Mouse (Mus musculus) midbrain, postnatal 0 days (tissue): ENCODE results near the gene Cox7a2. TPM values are rescaled to one million over a fixed set of nuclear protein-coding genes. Genes with fewer than 3 reads are reported as not detected.

Experiments
- ATAC-seq: fragments of 200-750 bp; cut with Nextera tagmentation; 2 replicates; pipeline ENCODE4 v1.8.0; 2017; ENCODE audit warnings: moderate number of reproducible peaks, mild to moderate bottlenecking, moderate TSS enrichment, moderate library complexity; ENCODE audit not compliant: low FRiP score
- DNase-seq: peaks from one replicate; pipeline ENCODE4 v3.0.0-alpha.2; 2015; ENCODE audit warnings: low spot score
- H3K27ac ChIP-seq: fragments of 300-500 bp; sonication (generic); 2 replicates; pipeline ENCODE4 v1.5.1; 2014; ENCODE audit warnings: low read depth, mild to moderate bottlenecking, low read length, mixed read lengths
- H3K27me3 ChIP-seq: fragments of 300-500 bp; sonication (generic); 2 replicates; pipeline ENCODE4 v1.6.1; 2014; ENCODE audit warnings: low read length, control low read depth, mixed read lengths; ENCODE audit not compliant: insufficient read depth
- H3K36me3 ChIP-seq: fragments of 300-500 bp; sonication (generic); 2 replicates; pipeline ENCODE4 v1.6.1; 2014; ENCODE audit warnings: low read length, control low read depth, mixed read lengths; ENCODE audit not compliant: insufficient read depth
- H3K4me1 ChIP-seq: fragments of 300-500 bp; sonication (generic); 2 replicates; pipeline ENCODE4 v1.6.1; 2014; ENCODE audit warnings: mild to moderate bottlenecking, control low read depth, antibody characterized with exemption, low read length, mixed read lengths; ENCODE audit not compliant: insufficient read depth
- H3K4me2 ChIP-seq: fragments of 300-500 bp; sonication (generic); 2 replicates; pipeline ENCODE4 v1.6.1; 2014; ENCODE audit warnings: low read depth, mild to moderate bottlenecking, low read length, mixed read lengths; ENCODE audit not compliant: poor library complexity, severe bottlenecking
- H3K4me3 ChIP-seq: fragments of 300-500 bp; sonication (generic); 2 replicates; pipeline ENCODE4 v1.5.1; 2014; ENCODE audit warnings: low read depth, mild to moderate bottlenecking, low read length, moderate library complexity
- H3K9ac ChIP-seq: fragments of 300-500 bp; sonication (generic); replicated peaks from 2 replicates; pipeline ENCODE4 v1.6.1; 2014; ENCODE audit warnings: mild to moderate bottlenecking, low read length, moderate library complexity, mixed read lengths; ENCODE audit not compliant: poor library complexity, severe bottlenecking
- H3K9me3 ChIP-seq: fragments of 300-500 bp; sonication (generic); 2 replicates; pipeline ENCODE4 v1.6.1; 2016; ENCODE audit warnings: low read length, control low read depth
- CTCF ChIP-seq: IDR thresholded peaks from 2 replicates; pipeline ENCODE4 v1.5.1; 2016; ENCODE audit warnings: antibody characterized with exemption, mild to moderate bottlenecking
- WGBS: fragments of 180-500 bp; shearing (Covaris S2); extraction: QIAGEN DNeasy Blood & Tissue Kit; methylation state at CpG from one replicate; pipeline ENCODE4 v1.1.7; 2014; 5-methylcytosine and 5-hydroxymethylcytosine counted together
- polyA plus RNA-seq: library from polyadenylated mRNA; unstranded; fragments of >200 nt; fragmentation: Nextera tagmentation; extraction: Ambion mirVana; gene quantifications from 2 replicates; pipeline ENCODE4 v1.2.1, GENCODE M21; 2015
- total RNA-seq: library from RNA; depleted of rRNA; stranded (reverse); fragments of >200 nt; gene quantifications from 2 replicates; pipeline ENCODE4 v1.2.3, GENCODE M21; 2014

Cox7a2 gene
- total and polyA plus RNA-seq, 2 experiments from 2014 or later = 294 to 1,023 TPM

DNA sequence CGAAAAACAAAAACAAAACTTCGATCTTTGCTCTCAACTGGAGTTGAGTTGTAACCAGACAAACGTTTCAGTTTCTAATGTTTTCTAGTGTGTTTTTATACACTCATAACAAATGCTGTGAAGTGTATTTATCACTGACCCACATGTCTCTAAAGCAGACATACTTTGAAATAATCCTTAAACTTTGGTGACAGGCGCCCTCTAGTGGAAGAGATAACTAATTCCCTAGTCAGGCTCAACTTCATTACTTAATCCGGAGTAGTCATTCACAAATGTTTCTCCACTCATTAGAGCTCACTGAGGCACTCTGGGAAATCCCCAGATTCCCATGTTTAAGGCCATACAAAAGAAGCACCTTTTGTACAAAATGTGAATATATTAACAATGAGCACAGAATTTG, 36.6 kb downstream of the Cox7a2 start:
- H3K4me1 ChIP-seq = peaks cover 4% of the 10 kb centered on the region; the same call in 1 of the 2 replicates
- no peak overlapping the region for H3K9ac ChIP-seq
- no peak overlapping the region for H3K4me3 ChIP-seq
- no peaks in the 10 kb centered on the region for H3K36me3 ChIP-seq
- DNase-seq = peak; percentile 82
- H3K27ac ChIP-seq = no peak overlapping the region
- H3K9me3 ChIP-seq = no peaks in the 10 kb centered on the region
- peaks cover 29% of the 10 kb centered on the region for H3K27me3 ChIP-seq
- no peak overlapping the region for H3K4me2 ChIP-seq
- peak; percentile 85 for TF ChIP-seq CTCF
- 33% methylated on average over 5 of the region's 5 CpGs for WGBS
- ATAC-seq = no peak

DNA sequence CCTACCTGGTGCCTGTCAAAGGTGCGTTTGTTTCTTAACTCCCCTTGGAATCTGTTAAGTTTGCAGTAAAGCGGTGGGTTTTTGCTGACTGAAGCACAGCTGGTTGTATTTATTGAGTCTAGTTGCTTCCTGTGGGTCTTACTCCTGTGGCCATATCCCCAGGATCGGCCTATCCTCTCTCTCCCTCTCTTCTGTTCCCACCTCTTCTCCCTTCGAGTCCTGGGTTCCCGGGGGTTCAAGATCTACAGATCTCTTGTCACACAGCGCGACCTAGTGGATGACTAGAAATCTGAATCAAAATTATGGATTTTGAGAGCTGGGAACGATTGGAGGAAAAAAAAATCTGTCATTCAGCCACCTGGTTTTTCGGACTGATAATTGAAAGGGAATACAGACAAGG, 38.6 kb downstream of the Cox7a2 start:
- Histone ChIP-seq H3K4me3 (no peak overlapping the region), H3K4me2 (peak overlapping the region; percentile 41), H3K27me3 (peaks cover 35% of the 10 kb centered on the region), H3K27ac (no peak overlapping the region), H3K9ac (no peak overlapping the region), H3K36me3 (no peaks in the 10 kb centered on the region), H3K9me3 (no peaks in the 10 kb centered on the region), H3K4me1 (peaks cover 4% of the 10 kb centered on the region; the same call in 1 of the 2 replicates)
- peak; percentile 87 for DNase-seq
- WGBS = 8% methylated on average over 9 of the region's 9 CpGs
- no peak for ATAC-seq
- peak; percentile 87 for TF ChIP-seq CTCF

DNA sequence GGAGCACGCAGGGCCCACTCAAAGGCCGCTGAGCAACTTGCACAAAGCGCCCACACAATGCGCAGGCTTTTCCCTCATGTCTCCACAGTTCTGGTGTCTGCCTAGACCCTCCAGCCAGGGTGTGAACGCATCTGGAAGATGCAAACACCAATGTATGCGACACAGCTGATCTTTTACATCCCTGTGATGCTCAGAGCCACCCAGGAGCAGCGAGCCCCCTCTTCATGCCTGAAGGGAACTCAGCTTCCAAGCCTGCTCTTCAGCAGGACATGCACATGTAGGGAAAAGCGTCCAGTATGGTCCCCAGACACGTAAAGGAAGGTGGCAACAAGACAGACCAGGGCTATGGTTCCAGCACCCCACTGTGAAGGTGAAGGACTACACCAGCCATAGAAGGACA, 39.5 kb downstream of the Cox7a2 start:
- DNase-seq = no peak
- H3K4me2 ChIP-seq = no peak overlapping the region

DNA sequence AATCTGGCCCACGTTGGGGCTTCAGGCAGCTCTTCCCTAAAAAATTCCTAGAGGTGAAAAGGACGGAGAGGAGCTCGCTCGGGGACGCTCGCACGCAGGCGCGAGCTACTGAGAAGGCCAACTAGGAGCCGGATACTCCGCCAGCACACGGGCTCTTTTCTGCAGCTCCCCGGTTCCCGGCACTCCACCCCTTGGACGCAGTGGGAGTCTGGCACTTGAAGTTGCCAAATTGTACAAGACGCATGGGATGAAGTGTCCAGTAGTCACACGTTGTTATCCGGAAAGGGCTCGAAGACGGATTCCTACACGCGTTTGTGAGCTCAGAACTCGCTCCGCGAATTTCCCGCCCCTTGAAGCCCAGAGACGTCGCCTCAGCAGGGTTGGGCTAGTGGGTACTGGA, 40.2 kb downstream of the Cox7a2 start:
- no peak overlapping the region; the same call in none of the 2 replicates for H3K9ac ChIP-seq
- no peak for ATAC-seq
- under 1% methylated on average over 28 of the region's 28 CpGs for WGBS
- H3K36me3 ChIP-seq = no peaks in the 10 kb centered on the region
- H3K27ac ChIP-seq = no peak overlapping the region
- peak overlapping the region; percentile 93 for H3K4me2 ChIP-seq
- H3K4me3 ChIP-seq = peak overlapping the region; percentile 48
- peaks cover 35% of the 10 kb centered on the region for H3K27me3 ChIP-seq
- no peak for DNase-seq
- no peaks in the 10 kb centered on the region for H3K9me3 ChIP-seq
- peaks cover 4% of the 10 kb centered on the region; the same call in 1 of the 2 replicates for H3K4me1 ChIP-seq
- TF ChIP-seq CTCF = no peak

More for the DNA sequence above, 39.5 kb downstream of the Cox7a2 start:
- Histone ChIP-seq H3K9me3 (no peaks in the 10 kb centered on the region), H3K27me3 (peaks cover 35% of the 10 kb centered on the region), H3K4me1 (peaks cover 4% of the 10 kb centered on the region; the same call in 1 of the 2 replicates), H3K27ac (no peak overlapping the region), H3K36me3 (no peaks in the 10 kb centered on the region), H3K4me3 (no peak overlapping the region), H3K9ac (no peak overlapping the region)
- no peak for ATAC-seq
- TF ChIP-seq CTCF = no peak; the same call in 1 of the 2 replicates
- WGBS = 23% methylated on average over 9 of the region's 9 CpGs

DNA sequence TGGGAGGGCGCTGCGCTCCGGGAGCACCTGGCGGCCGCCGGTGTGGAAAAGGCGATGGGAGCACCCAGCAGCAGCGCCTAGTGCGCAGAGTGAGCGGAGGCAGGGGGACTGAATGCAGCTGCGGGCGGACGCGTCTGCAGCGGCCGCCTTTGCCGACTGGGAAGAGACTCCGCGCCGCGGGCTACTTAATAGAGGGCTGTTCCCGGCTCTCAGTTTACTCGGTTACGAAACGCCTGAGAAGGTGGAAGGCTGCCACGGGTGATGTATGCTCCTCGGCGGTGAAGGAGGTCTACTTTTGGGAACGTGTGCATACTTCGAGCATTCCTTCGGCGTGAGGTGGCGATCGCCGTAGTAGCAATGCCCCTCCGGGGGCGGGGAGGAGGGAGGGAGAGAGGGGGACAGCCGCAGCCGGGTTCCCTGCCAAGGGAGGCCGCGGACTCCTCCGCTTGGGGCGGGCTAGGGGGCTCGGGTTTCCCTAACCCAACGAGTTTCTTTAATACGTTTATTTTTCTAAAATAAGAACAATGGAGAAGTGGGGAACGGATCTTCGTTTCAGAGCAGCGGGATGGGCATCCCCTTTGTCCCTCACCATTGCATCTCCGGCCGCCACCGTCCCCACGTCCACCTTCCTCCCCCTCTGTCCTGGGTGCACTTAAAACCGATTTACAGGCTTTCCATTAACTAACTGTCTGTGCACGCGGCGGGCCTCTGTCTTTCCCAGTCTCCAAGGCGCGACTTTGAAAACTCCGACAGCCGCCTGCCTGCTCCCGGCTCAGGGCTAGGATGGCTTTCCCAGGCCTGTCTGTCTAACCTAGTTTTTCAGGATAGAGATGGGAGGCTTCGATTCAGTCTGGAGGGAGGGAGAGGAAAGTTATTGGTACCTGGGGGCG, 41.0 kb downstream of the Cox7a2 start, which contains the start of gene Col12a1:
Gene Col12a1 (minus strand): TSS at position 351 of the 890 bp plus-strand sequence.
- Histone ChIP-seq H3K27ac (no peak within 1 kb of the TSS), H3K4me1 (peaks cover 4% of the 10 kb centered on the region; the same call in 1 of the 2 replicates), H3K27me3 (peaks cover 35% of the 10 kb centered on the region), H3K9me3 (no peaks in the 10 kb centered on the region), H3K36me3 (no peaks in the 10 kb centered on the region), H3K9ac (peak within 1 kb of the TSS; percentile 44), H3K4me2 (peak within 1 kb of the TSS; percentile 93), H3K4me3 (peak within 1 kb of the TSS; percentile 48)
- DNase-seq (peak; percentile 63), ATAC-seq (peak; percentile 18)
- under 1% methylated on average over 58 of the region's 64 CpGs for WGBS
- peak; percentile 28 for TF ChIP-seq CTCF
